Mouse (Mus musculus): ENCODE data around the gene Slc26a11.
"Not testable (repeated sequence)": the region's sequence is repeated elsewhere in the genome, so short reads cannot be mapped to it uniquely, and the experiment has no call there.

DNA sequence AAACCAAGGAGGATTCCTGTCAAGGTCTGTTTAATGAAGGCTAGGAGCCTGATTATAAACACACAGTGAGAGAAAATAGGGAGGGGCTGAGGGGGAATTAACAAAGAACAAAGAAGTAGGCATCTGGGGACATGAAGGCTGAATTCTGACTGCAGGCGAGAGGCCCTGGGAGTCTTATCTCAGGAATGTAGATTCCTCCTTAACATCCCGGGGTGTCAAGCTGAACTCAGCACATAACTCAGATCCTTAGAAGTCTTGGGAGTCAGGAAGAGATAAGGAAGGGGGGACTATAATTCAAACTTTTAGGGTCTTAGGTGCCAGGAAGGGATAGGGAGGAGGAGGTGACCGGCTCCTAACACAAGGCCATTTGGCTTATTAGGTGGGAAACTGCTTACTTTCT is 31.9 kb downstream of the Slc26a11 start:
- TF ChIP-seq MYOG (IDR thresholded peaks at IDR 0.05; ENCODE audit: control insufficient read depth in 1 of 3, insufficient read depth in 1 of 3, insufficient read length in 2 of 3, low read depth in 2 of 3); TCF3 (IDR thresholded peaks at IDR 0.05; ENCODE audit: insufficient read length, low read depth); TCF12 (IDR thresholded peaks at IDR 0.05; ENCODE audit: insufficient read depth, poor library complexity, severe bottlenecking); MYOD1 (IDR thresholded peaks at IDR 0.05; ENCODE audit: control insufficient read depth in 1 of 3, insufficient read length in 2 of 3, low read depth in 2 of 3); POLR2A (IDR thresholded peaks at IDR 0.05; ENCODE audit: insufficient read length, low read depth); E2F4 (IDR thresholded peaks at IDR 0.05; ENCODE audit: insufficient read depth); POLR2AphosphoS2 (IDR thresholded peaks at IDR 0.05; ENCODE audit: insufficient read length, low read depth); USF1 (IDR thresholded peaks at IDR 0.05; ENCODE audit: low read depth): not testable (repeated sequence)

Data from myocyte (in vitro differentiated cells).